Mouse (Mus musculus) MEL (cell line): Measurements from ENCODE around the gene Gstp2.

Experiments
- GATA1 ChIP-seq: IDR thresholded peaks from 2 replicates; pipeline ENCODE4 v1.6.1; 2011; ENCODE audit warnings: low read depth, low read length, improper control_type of control experiment
- HCFC1 ChIP-seq: IDR thresholded peaks from 2 replicates; pipeline ENCODE4 v1.6.1; 2012; ENCODE audit warnings: low read depth, mild to moderate bottlenecking, inconsistent platforms, low read length, improper control_type of control experiment, moderate library complexity
- POLR2AphosphoS2 ChIP-seq: IDR thresholded peaks from 2 replicates; pipeline ENCODE4 v1.6.1; 2011; ENCODE audit warnings: low read length, improper control_type of control experiment

DNA sequence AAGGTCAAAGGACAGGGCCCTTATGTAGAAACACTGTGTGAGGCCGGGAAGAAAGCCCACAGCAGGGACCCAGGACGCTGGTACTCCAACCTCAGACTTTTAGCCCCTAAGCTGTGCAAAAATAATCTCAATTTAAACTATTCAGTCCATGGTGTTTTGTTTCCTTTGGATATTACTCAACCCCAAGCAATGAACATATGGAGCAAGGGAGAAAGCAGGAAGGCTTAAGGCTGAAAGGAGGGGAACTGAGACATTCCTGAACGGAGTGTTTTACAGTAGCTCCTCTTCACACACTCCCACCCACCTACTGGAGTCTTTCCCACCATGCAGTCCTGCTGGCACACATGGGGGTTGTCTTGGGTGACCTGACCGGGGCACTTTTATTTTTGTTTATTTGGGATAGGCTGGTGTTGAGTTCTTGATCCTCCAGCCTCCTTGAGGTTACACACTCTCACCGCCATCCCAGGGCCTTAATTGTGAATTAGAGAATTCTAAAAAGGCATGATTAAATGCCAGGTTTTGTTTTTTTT is 49.0 kb upstream of the Gstp2 start:
- TF ChIP-seq GATA1 (no peak), HCFC1 (no peak), POLR2AphosphoS2 (no peak)
